Mouse (Mus musculus) G1E (cell line): ENCODE data around the gene Nfatc2.

Source experiments
- CTCF ChIP-seq: IDR thresholded peaks from 2 replicates; pipeline ENCODE4 v1.5.1; 2012; ENCODE audit warnings: low read depth, low read length, inconsistent platforms, mixed read lengths
- GATA1 ChIP-seq: IDR thresholded peaks from 2 replicates; pipeline ENCODE4 v1.6.1; 2012; ENCODE audit warnings: borderline replicate concordance, low read length, inconsistent platforms, mixed read lengths
- POLR2AphosphoS5 ChIP-seq: IDR thresholded peaks from 2 replicates; pipeline ENCODE4 v1.6.1; 2012; ENCODE audit warnings: low read depth, low read length, inconsistent platforms; ENCODE audit not compliant: insufficient replicate concordance
- TAL1 ChIP-seq: conservative IDR thresholded peaks from 2 replicates; pipeline ENCODE4 v1.6.1; 2012; ENCODE audit warnings: low read depth, low read length, inconsistent platforms, mixed read lengths

DNA sequence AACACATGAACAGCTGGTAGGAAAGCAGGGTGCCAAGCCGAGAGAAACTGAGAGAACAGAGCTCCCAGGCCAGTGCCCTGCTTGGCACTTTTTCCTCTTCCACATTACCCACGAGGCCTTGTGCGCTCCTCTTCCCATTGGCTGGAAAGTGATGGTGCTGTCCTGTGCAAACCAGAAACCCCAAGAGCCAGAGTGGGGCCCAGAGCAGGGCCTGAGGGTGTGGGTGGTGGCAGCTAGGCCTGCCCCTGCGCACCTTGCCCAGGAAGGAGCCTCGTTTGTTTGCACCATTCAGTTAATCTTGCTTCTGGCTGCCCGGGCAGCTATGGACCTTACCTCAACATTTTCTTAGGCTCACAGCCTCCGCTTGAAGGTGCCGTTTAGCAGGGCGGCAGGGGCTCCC is 139.6 kb downstream of the Nfatc2 start:
- TF ChIP-seq CTCF, result no peak
- no peak for TF ChIP-seq TAL1
- TF ChIP-seq POLR2AphosphoS5, result no peak
- no peak for TF ChIP-seq GATA1
